Mouse (Mus musculus) C2C12 (cell line): ENCODE measurements at regions not wholly inside any gene's neighbourhood (a gene's known extent, or its start where the extent isn't known, plus 50 kb on each side); places are given as distances from the start of the nearest gene placed in this dataset.

Experiments
- CEBPB ChIP-seq: IDR thresholded peaks from one replicate; pipeline ENCODE4 v1.6.1; 2011; ENCODE audit warnings: low read depth, mild to moderate bottlenecking, control low read depth, moderate library complexity
- CTCF ChIP-seq: IDR thresholded peaks from one replicate; pipeline ENCODE4 v1.5.1; 2011; ENCODE audit not compliant: control insufficient read depth, insufficient read depth, insufficient read length
- FOSL1 ChIP-seq: IDR thresholded peaks from one replicate; pipeline ENCODE4 v1.8.0; 2011; ENCODE audit warnings: mild to moderate bottlenecking, low read length; ENCODE audit not compliant: poor library complexity, insufficient read depth, severe bottlenecking
- MAX ChIP-seq: IDR thresholded peaks from one replicate; pipeline ENCODE4 v1.6.1; 2011; ENCODE audit warnings: mild to moderate bottlenecking, control low read depth
- MYOD1 ChIP-seq: IDR thresholded peaks from one replicate; pipeline ENCODE4 v1.6.1; 2011; ENCODE audit warnings: low read depth; ENCODE audit not compliant: control insufficient read depth, insufficient read length
- MYOG ChIP-seq: IDR thresholded peaks from one replicate; pipeline ENCODE4 v1.6.1; 2011; ENCODE audit not compliant: control insufficient read depth, insufficient read length; ENCODE audit errors: extremely low read depth
- USF1 ChIP-seq: IDR thresholded peaks from one replicate; pipeline ENCODE4 v1.6.1; 2011; ENCODE audit warnings: low read depth, mild to moderate bottlenecking, control low read depth, moderate library complexity

GRCm38 (mm10) chr1:165084753-165085152 is 75.8 kb downstream of the Tbx19 start:
- TF ChIP-seq MYOD1 (no peak), CTCF (no peak), USF1 (no peak), MAX (no peak), CEBPB (no peak), MYOG (no peak), FOSL1 (no peak)
